Mouse (Mus musculus) liver, postnatal 0 days (tissue): ENCODE data around the gene Ces2g. TPM values are rescaled to one million over a fixed set of nuclear protein-coding genes. Genes with fewer than 3 reads are reported as not detected.

Experiments used
- ATAC-seq: fragments of 200-750 bp; cut with Nextera tagmentation; 2 replicates; pipeline ENCODE4 v1.8.0; 2017; ENCODE audit warnings: mild to moderate bottlenecking, moderate library complexity
- DNase-seq: peaks from one replicate; pipeline ENCODE4 v3.0.0-alpha.2; 2016
- H3K27ac ChIP-seq: fragments of 300-500 bp; sonication (generic); 2 replicates; pipeline ENCODE4 v1.5.1; 2014; ENCODE audit warnings: antibody characterized with exemption, moderate library complexity, mild to moderate bottlenecking, low read depth
- H3K27me3 ChIP-seq: fragments of 300-500 bp; sonication (generic); 2 replicates; pipeline ENCODE4 v1.6.1; 2014; ENCODE audit warnings: low read length, control low read depth, mixed read lengths; ENCODE audit not compliant: insufficient read depth
- H3K36me3 ChIP-seq: fragments of 300-500 bp; sonication (generic); replicated peaks from 2 replicates; pipeline ENCODE4 v1.6.1; 2014; ENCODE audit warnings: mild to moderate bottlenecking, control low read depth, low read length, moderate library complexity, mixed read lengths; ENCODE audit not compliant: insufficient read depth
- H3K4me1 ChIP-seq: fragments of 300-500 bp; sonication (generic); 2 replicates; pipeline ENCODE4 v1.6.1; 2014; ENCODE audit warnings: antibody characterized with exemption, mild to moderate bottlenecking, control low read depth; ENCODE audit not compliant: insufficient read depth
- H3K4me2 ChIP-seq: fragments of 300-500 bp; sonication (generic); 2 replicates; pipeline ENCODE4 v1.6.1; 2014; ENCODE audit warnings: low read depth, mild to moderate bottlenecking, low read length, moderate library complexity, mixed read lengths
- H3K4me3 ChIP-seq: fragments of 300-500 bp; sonication (generic); 2 replicates; pipeline ENCODE4 v1.5.1; 2014; ENCODE audit warnings: low read depth, low read length
- H3K9ac ChIP-seq: fragments of 300-500 bp; sonication (generic); replicated peaks from 2 replicates; pipeline ENCODE4 v1.6.1; 2014; ENCODE audit warnings: mild to moderate bottlenecking, moderate library complexity
- H3K9me3 ChIP-seq: fragments of 300-500 bp; sonication (generic); 2 replicates; pipeline ENCODE4 v1.6.1; 2016; ENCODE audit warnings: mild to moderate bottlenecking, control low read depth, low read length, mixed read lengths
- CTCF ChIP-seq: sonication (generic); IDR thresholded peaks from 2 replicates; pipeline ENCODE4 v1.5.1; 2016; ENCODE audit warnings: antibody characterized with exemption, low read depth
- EP300 ChIP-seq: IDR thresholded peaks from 2 replicates; pipeline ENCODE4 v1.6.1; 2016; ENCODE audit warnings: antibody characterized with exemption, low read depth, mild to moderate bottlenecking
- WGBS: fragments of 180-500 bp; shearing (Covaris S2); extraction: QIAGEN DNeasy Blood & Tissue Kit; methylation state at CpG from one replicate; pipeline ENCODE4 v1.1.7; 2014; ENCODE audit not compliant: insufficient replicate concordance; 5-methylcytosine and 5-hydroxymethylcytosine counted together
- polyA plus RNA-seq: library from polyadenylated mRNA; unstranded; fragments of >200 nt; fragmentation: Nextera tagmentation; extraction: Ambion mirVana; gene quantifications from 2 replicates; pipeline ENCODE4 v1.2.1, GENCODE M21; 2015

Ces2g gene
- polyA plus RNA-seq, result 12.0 and 13.1 TPM in 2 replicates

DNA sequence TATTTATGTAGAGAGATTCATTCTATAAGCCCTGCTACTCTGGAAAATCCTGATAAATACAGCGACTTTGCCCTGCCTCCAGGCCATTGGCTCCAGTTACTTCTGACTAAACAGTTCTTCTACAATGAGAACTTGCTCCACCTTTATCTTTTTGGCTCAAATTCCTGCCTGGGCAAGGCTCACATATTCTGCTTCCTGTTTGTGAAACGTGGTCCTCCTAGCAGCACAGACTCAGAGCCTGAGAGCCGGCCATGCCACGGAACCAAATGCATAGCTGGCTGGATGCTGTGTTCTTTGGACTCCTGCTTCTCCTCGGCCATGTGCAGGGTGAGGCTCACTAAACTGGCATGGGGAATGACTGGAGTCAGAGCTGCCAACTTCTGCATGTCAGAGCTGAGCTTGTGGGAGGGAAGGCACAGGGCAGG lies at the start of gene Ces2g:
Gene Ces2g (plus strand): TSS at position 182 of the 425 bp plus-strand sequence.
- Histone ChIP-seq H3K4me1 (peaks cover 14% of the 10 kb centered on the region), H3K4me2 (peak within 1 kb of the TSS; percentile 64), H3K27ac (peak within 1 kb of the TSS; percentile 89), H3K9ac (peak within 1 kb of the TSS; percentile 63), H3K36me3 (peaks cover 10% of the 10 kb centered on the region), H3K4me3 (peak within 1 kb of the TSS; percentile 50), H3K9me3 (no peaks in the 10 kb centered on the region), H3K27me3 (no peaks in the 10 kb centered on the region)
- no peak for TF ChIP-seq CTCF
- TF ChIP-seq EP300, result peak; percentile 45; the same call in 1 of the 2 replicates
- DNase-seq, result peak; percentile 22
- ATAC-seq, result peak; percentile 51
- 35% methylated on average over 5 of the region's 5 CpGs for WGBS

DNA sequence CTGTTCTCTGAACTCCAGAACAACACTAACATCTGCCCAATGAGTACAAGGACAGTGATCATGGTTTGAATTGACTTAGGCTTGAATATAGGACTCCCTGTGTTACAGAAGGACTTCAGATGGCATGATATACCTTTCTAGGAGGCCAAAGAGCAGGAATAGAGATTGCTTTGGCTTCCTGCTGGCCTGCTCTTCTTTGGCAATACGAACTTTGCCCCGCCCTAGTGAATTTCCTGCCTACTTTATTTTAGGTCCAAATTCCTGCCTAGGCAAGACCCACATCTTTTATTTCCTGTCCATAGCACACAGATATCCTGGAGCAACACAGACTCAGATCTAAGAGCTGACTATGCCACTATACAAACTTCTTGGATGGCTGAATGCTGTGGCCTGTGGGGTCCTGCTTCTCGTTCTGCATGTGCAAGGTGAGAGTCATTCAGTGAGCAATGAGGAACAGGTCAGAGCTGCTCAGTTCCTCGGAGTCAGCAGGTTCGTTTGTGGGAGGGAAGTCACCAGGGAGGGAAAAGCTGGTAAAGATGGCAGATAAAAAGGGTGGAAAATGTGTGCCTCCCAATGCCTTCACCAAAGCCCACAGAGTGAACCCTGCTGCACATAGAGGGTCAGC lies 35.4 kb upstream of the Ces2g start, which contains the start of gene Ces2e:
Gene Ces2e (plus strand): TSS at position 289 of the 625 bp plus-strand sequence.
- H3K9ac ChIP-seq, result no peak within 1 kb of the TSS
- no peaks in the 10 kb centered on the region for H3K4me1 ChIP-seq
- H3K27me3 ChIP-seq, result no peaks in the 10 kb centered on the region
- DNase-seq, result peak; percentile 36
- 57% methylated on average over 5 of the region's 5 CpGs for WGBS
- no peak within 1 kb of the TSS for H3K4me2 ChIP-seq
- ATAC-seq, result peak; percentile 51; the same call in 1 of the 2 replicates
- no peak within 1 kb of the TSS for H3K4me3 ChIP-seq
- no peaks in the 10 kb centered on the region for H3K36me3 ChIP-seq
- H3K9me3 ChIP-seq, result no peaks in the 10 kb centered on the region
- no peak for TF ChIP-seq EP300
- no peak for TF ChIP-seq CTCF
- H3K27ac ChIP-seq, result peak within 1 kb of the TSS; percentile 3; the same call in 1 of the 2 replicates

DNA sequence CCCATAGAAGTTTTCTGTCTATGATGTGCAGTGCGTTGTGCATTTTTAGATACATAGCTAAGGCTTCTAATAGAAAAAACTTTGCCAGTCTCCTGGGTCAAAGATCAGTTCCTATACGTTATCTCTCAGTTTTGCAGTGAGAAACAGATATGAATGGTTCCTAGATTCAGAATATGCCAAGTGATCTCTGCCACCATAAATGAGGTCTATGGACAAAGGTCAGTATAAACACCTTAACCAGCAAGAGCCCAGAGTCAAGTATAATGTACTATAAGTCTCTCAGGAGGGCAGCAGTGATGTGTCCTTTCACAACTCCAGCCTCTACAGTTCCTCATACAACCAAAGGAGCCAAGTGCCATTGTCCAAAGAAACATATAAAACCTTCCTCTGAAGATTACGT lies 34.2 kb upstream of the Ces2g start:
- ATAC-seq (no peak), DNase-seq (no peak)
- no peak overlapping the region for H3K27ac ChIP-seq
- TF ChIP-seq CTCF (no peak), EP300 (no peak)
- no peak overlapping the region for H3K9ac ChIP-seq
- no peak overlapping the region for H3K4me2 ChIP-seq
- no peaks in the 10 kb centered on the region for H3K9me3 ChIP-seq
- no peaks in the 10 kb centered on the region for H3K4me1 ChIP-seq
- WGBS, result 73% methylated on average over 3 of the region's 3 CpGs
- no peaks in the 10 kb centered on the region for H3K27me3 ChIP-seq
- no peak overlapping the region for H3K4me3 ChIP-seq
- no peaks in the 10 kb centered on the region for H3K36me3 ChIP-seq

DNA sequence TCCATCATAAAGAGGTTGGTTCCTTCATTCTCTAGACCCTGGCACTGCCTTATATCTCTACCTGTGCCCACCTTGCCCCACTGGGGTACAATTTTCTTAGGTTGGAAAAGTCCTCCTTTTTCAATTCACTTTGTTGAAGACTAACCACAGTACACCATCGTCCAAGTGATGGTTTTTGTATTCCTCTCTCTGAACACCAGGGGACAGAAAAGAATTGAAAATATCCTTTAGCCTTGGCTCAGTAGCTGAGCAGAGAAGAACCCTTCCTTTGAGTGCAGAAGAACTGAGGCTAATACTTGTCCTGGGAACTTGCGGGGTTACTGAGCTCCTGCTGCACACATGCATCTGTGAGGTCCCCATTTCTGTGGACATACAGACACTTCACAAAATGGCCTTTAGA lies 16.9 kb upstream of the Ces2g start:
- 78% methylated on average over 2 of the region's 2 CpGs for WGBS
- H3K4me3 ChIP-seq, result no peak overlapping the region
- no peaks in the 10 kb centered on the region for H3K9me3 ChIP-seq
- TF ChIP-seq CTCF (peak; percentile 55), EP300 (no peak)
- no peaks in the 10 kb centered on the region for H3K36me3 ChIP-seq
- ATAC-seq (no peak), DNase-seq (no peak)
- H3K4me2 ChIP-seq, result no peak overlapping the region
- no peak overlapping the region for H3K27ac ChIP-seq
- H3K4me1 ChIP-seq, result no peaks in the 10 kb centered on the region
- H3K27me3 ChIP-seq, result no peaks in the 10 kb centered on the region
- H3K9ac ChIP-seq, result no peak overlapping the region

DNA sequence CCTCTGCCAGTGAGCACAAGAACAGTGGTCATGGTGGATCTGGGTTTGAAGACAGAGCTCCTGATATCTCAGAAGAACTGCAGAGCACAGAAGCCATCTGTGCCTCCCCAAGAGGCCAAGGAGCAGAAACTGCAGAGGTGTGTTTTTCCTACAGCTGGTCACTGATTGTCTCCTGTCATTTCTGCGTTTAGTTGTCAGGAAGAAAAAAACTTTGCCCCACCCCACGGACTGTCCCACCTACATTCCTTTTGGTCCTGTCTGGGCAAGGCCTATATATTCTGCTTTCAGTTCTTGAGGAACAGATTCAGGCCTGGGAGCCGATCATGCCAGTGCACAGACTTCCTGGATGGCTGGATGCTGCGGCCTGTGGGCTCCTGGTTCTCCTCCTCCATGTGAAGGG lies 14.5 kb upstream of the Ces2g start, which contains the start of gene Ces2f:
Gene Ces2f (plus strand): TSS at position 301 of the 400 bp plus-strand sequence.
- ATAC-seq, result no peak
- WGBS, result 69% methylated on average over 4 of the region's 4 CpGs
- TF ChIP-seq CTCF (no peak), EP300 (no peak)

DNA sequence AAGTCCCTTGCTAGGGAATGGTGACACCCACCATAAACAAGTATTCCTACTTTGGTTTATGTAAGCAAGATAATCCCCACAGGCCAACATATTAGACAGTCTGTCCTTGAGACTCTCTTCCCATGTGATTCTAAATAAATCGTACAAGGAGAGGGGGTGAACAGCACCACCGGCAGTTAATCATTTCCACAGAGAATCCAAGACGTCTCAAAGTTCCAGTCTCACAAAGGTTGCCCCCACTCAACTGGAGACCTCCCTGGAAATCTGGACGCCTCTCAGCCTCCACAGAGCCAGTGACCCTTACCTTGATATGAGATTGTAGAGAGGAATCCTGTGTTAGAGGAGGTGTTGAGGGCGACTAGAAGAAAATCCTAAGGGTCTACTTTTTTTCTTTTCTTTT lies 12.5 kb upstream of the Ces2g start:
- Histone ChIP-seq H3K27ac (no peak overlapping the region), H3K27me3 (no peaks in the 10 kb centered on the region)
- 72% methylated on average over 5 of the region's 5 CpGs for WGBS

More for the DNA sequence above, 14.5 kb upstream of the Ces2g start, which contains the start of gene Ces2f:
- H3K4me2 ChIP-seq, result no peak within 1 kb of the TSS
- H3K4me3 ChIP-seq, result no peak within 1 kb of the TSS
- H3K27ac ChIP-seq, result no peak within 1 kb of the TSS
- H3K27me3 ChIP-seq, result no peaks in the 10 kb centered on the region
- no peaks in the 10 kb centered on the region for H3K36me3 ChIP-seq
- no peaks in the 10 kb centered on the region for H3K9me3 ChIP-seq
- no peaks in the 10 kb centered on the region for H3K4me1 ChIP-seq
- no peak within 1 kb of the TSS for H3K9ac ChIP-seq
- no peak for DNase-seq

More for the DNA sequence above, 12.5 kb upstream of the Ces2g start:
- no peak overlapping the region for H3K4me3 ChIP-seq
- no peak overlapping the region for H3K4me2 ChIP-seq
- H3K9ac ChIP-seq, result no peak overlapping the region
- no peaks in the 10 kb centered on the region for H3K4me1 ChIP-seq
- DNase-seq, result no peak
- TF ChIP-seq EP300 (no peak), CTCF (no peak)
- no peaks in the 10 kb centered on the region for H3K36me3 ChIP-seq
- ATAC-seq, result no peak
- no peaks in the 10 kb centered on the region for H3K9me3 ChIP-seq
